Mouse (Mus musculus) regulatory T cell (primary cell): ENCODE results near the gene Ptgdr.
"Not testable (repeated sequence)": the region's sequence is repeated elsewhere in the genome, so short reads cannot be mapped to it uniquely, and the experiment has no call there.

ENCODE experiments used
- in situ Hi-C: fragments of 300-600 bp; cut with MboI, MseI; formaldehyde crosslinking; loops from one replicate; pipeline ENCODE4 v1.15.1; 2025; ENCODE audit warnings: high pct_unique_total_duplicates

Gene Ptgdr

GRCm38 (mm10) chr14:44858868-44859613 lies at the start of gene Ptgdr:
Gene Ptgdr, minus strand, starts transcription at chr14:44859375.
- in situ Hi-C loops = loop anchor here (10.0 kb wide), 1 partner anchor 106 kb away; no protein-coding TSS in a partner anchor

- in situ Hi-C loops = no loop called here
These were observed 48.6 kb upstream of the Ptgdr start for GRCm38 (mm10) chr14:44907774-44908173.

- in situ Hi-C loops = no loop called here
These were observed 45.0 kb upstream of the Ptgdr start for GRCm38 (mm10) chr14:44904199-44904598.

- in situ Hi-C loops = not testable (repeated sequence)
These were observed 42.6 kb upstream of the Ptgdr start for GRCm38 (mm10) chr14:44901735-44902134.

- in situ Hi-C loops = no loop called here
These were observed 32.4 kb upstream of the Ptgdr start for GRCm38 (mm10) chr14:44891387-44892132.

- in situ Hi-C loops = no loop called here
These were observed 10.5 kb upstream of the Ptgdr start for GRCm38 (mm10) chr14:44869686-44870085.

GRCm38 (mm10) chr14:44865661-44866060 lies 6.5 kb upstream of the Ptgdr start:
- in situ Hi-C loops = no loop called here

- in situ Hi-C loops = no loop called here
These were observed 3.9 kb upstream of the Ptgdr start for GRCm38 (mm10) chr14:44863086-44863485.

GRCm38 (mm10) chr14:44861161-44861560 lies 2.0 kb upstream of the Ptgdr start:
- in situ Hi-C loops = no loop called here

- in situ Hi-C loops = loop anchor here (10.0 kb wide), 1 partner anchor 106 kb away; no protein-coding TSS in a partner anchor
These were observed 803 bp downstream of the Ptgdr start for GRCm38 (mm10) chr14:44858372-44858771.

GRCm38 (mm10) chr14:44850637-44851036 lies 8.5 kb downstream of the Ptgdr start:
- in situ Hi-C loops = loop anchor here (10.0 kb wide), 1 partner anchor 114 kb away; no protein-coding TSS in a partner anchor

GRCm38 (mm10) chr14:44847740-44848139 lies 11.4 kb downstream of the Ptgdr start:
- in situ Hi-C loops = no loop called here

GRCm38 (mm10) chr14:44846558-44847263 lies 12.5 kb downstream of the Ptgdr start:
- in situ Hi-C loops = no loop called here

GRCm38 (mm10) chr14:44843768-44844755 lies 15.1 kb downstream of the Ptgdr start:
- in situ Hi-C loops = no loop called here

GRCm38 (mm10) chr14:44838685-44839084 lies 20.5 kb downstream of the Ptgdr start:
- in situ Hi-C loops = no loop called here

- in situ Hi-C loops = no loop called here
These were observed 24.0 kb downstream of the Ptgdr start for GRCm38 (mm10) chr14:44835132-44835531.

GRCm38 (mm10) chr14:44834134-44834533 lies 25.0 kb downstream of the Ptgdr start:
- in situ Hi-C loops = not testable (repeated sequence)

GRCm38 (mm10) chr14:44833096-44833495 lies 26.1 kb downstream of the Ptgdr start:
- in situ Hi-C loops = not testable (repeated sequence)

GRCm38 (mm10) chr14:44827736-44828135 lies 31.4 kb downstream of the Ptgdr start:
- in situ Hi-C loops = no loop called here

- in situ Hi-C loops = no loop called here
These were observed 37.8 kb downstream of the Ptgdr start for GRCm38 (mm10) chr14:44821177-44822057.
